Mouse (Mus musculus) lung, embryonic 15.5 days (tissue): ENCODE measurements around the gene Cdc26. TPM values are rescaled to one million over a fixed set of nuclear protein-coding genes. Genes with fewer than 3 reads are reported as not detected.

Source experiments
- ATAC-seq: fragments of 200-750 bp; cut with Nextera tagmentation; 2 replicates; pipeline ENCODE4 v1.8.0; 2017; ENCODE audit warnings: moderate number of reproducible peaks, borderline replicate concordance; ENCODE audit not compliant: low FRiP score, low TSS enrichment; ENCODE audit errors: extremely low read depth
- H3K27ac ChIP-seq: fragments of 300-500 bp; sonication (generic); 2 replicates; pipeline ENCODE4 v1.5.1; 2015; ENCODE audit warnings: moderate library complexity, mild to moderate bottlenecking, inconsistent platforms
- H3K27me3 ChIP-seq: fragments of 300-500 bp; sonication (generic); 2 replicates; pipeline ENCODE4 v1.6.1; 2015; ENCODE audit warnings: inconsistent platforms
- H3K36me3 ChIP-seq: fragments of 300-500 bp; sonication (generic); 2 replicates; pipeline ENCODE4 v1.6.1; 2015; ENCODE audit warnings: inconsistent platforms
- H3K4me1 ChIP-seq: fragments of 300-500 bp; sonication (generic); 2 replicates; pipeline ENCODE4 v1.6.1; 2015; ENCODE audit warnings: inconsistent platforms
- H3K4me2 ChIP-seq: fragments of 300-500 bp; sonication (generic); 2 replicates; pipeline ENCODE4 v1.6.1; 2015; ENCODE audit warnings: inconsistent platforms, mild to moderate bottlenecking, moderate library complexity
- H3K4me3 ChIP-seq: fragments of 300-500 bp; sonication (generic); 2 replicates; pipeline ENCODE4 v1.5.1; 2015; ENCODE audit warnings: mild to moderate bottlenecking, inconsistent platforms
- H3K9ac ChIP-seq: fragments of 300-500 bp; sonication (generic); 2 replicates; pipeline ENCODE4 v1.6.1; 2015; ENCODE audit warnings: inconsistent platforms
- H3K9me3 ChIP-seq: fragments of 300-500 bp; sonication (generic); 2 replicates; pipeline ENCODE4 v1.6.1; 2016; ENCODE audit warnings: inconsistent platforms
- WGBS: fragments of 180-500 bp; shearing (Covaris S2); methylation state at CpG from one replicate; pipeline ENCODE4 v1.1.7; 2015; 5-methylcytosine and 5-hydroxymethylcytosine counted together
- polyA plus RNA-seq: library from polyadenylated mRNA; unstranded; fragments of >200 nt; fragmentation: Nextera tagmentation; extraction: Ambion mirVana; gene quantifications from 2 replicates; pipeline ENCODE4 v1.2.1, GENCODE M21; 2015

The Cdc26 gene
- polyA plus RNA-seq, 1 experiment from 2014 or later, result 152 TPM

DNA sequence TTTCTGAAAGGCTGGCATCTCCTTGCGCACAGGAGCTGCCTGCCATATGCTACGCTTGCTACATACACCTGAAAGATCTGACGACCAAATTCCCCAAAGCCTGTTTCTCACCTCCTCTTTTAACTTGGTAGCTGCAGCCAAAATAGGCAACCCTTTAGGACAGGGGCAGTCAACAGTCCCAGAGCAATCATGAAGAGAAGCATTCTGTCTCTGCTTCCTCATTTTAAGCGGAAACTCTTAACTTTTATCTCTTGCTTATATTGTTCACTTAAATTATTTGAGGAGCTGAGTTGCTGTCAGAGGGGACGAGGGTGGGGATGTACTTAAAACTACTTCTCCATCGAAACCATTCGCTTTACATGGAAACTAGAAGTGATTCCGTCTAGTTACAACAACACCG lies 21.2 kb upstream of the Cdc26 start:
- no peak overlapping the region for H3K27ac ChIP-seq
- ATAC-seq, result no peak
- 83% methylated on average over 9 of the region's 9 CpGs for WGBS

GRCm38 (mm10) chr4:62427978-62428758 lies 19.7 kb upstream of the Cdc26 start:
- WGBS, result 55% methylated on average over 17 of the region's 17 CpGs
- H3K9ac ChIP-seq, result no peak overlapping the region
- no peak overlapping the region for H3K4me3 ChIP-seq
- no peak overlapping the region for H3K4me2 ChIP-seq
- no peak; the same call in 1 of the 2 replicates for ATAC-seq
- 0 out of 2 replicates have a peak, but pooled peaks cover 3% of the 10 kb centered on the region for H3K4me1 ChIP-seq
- H3K9me3 ChIP-seq, result no peaks in the 10 kb centered on the region
- H3K36me3 ChIP-seq, result peaks cover 20% of the 10 kb centered on the region
- H3K27ac ChIP-seq, result no peak overlapping the region
- H3K27me3 ChIP-seq, result no peaks in the 10 kb centered on the region

More for the DNA sequence above, 21.2 kb upstream of the Cdc26 start:
- Histone ChIP-seq H3K4me1 (0 out of 2 replicates have a peak, but pooled peaks cover 3% of the 10 kb centered on the region), H3K36me3 (peaks cover 8% of the 10 kb centered on the region), H3K4me3 (no peak overlapping the region), H3K27me3 (no peaks in the 10 kb centered on the region), H3K9ac (no peak overlapping the region), H3K9me3 (no peaks in the 10 kb centered on the region), H3K4me2 (no peak overlapping the region)

DNA sequence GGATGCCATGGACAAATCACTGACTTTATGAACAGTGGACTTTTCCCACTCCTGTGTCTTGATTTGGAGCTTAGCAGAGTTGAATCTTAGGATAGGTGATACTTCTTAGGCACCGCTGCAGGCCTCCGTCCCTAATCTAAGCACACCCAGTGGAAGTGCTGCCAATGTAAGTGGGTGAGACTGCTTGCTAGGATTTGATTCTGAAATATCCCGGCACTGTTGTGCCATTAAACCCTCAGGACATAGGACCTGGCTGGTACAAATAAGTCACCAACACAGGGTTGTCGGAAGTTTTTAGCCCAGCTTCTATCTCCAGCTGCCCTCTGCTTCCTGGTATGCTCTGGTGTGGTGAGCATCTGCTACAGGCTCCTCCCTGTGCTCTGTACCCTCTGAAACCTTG lies 17.4 kb upstream of the Cdc26 start:
- Histone ChIP-seq H3K36me3 (peaks cover 43% of the 10 kb centered on the region), H3K27ac (no peak overlapping the region), H3K9me3 (no peaks in the 10 kb centered on the region), H3K27me3 (no peaks in the 10 kb centered on the region), H3K9ac (no peak overlapping the region), H3K4me3 (no peak overlapping the region), H3K4me1 (0 out of 2 replicates have a peak, but pooled peaks cover 3% of the 10 kb centered on the region), H3K4me2 (no peak overlapping the region)
- 90% methylated on average over 4 of the region's 4 CpGs for WGBS
- no peak for ATAC-seq

- WGBS, result 93% methylated on average over 6 of the region's 6 CpGs
Measured at GRCm38 (mm10) chr4:62419091-62419490, 10.6 kb upstream of the Cdc26 start.

DNA sequence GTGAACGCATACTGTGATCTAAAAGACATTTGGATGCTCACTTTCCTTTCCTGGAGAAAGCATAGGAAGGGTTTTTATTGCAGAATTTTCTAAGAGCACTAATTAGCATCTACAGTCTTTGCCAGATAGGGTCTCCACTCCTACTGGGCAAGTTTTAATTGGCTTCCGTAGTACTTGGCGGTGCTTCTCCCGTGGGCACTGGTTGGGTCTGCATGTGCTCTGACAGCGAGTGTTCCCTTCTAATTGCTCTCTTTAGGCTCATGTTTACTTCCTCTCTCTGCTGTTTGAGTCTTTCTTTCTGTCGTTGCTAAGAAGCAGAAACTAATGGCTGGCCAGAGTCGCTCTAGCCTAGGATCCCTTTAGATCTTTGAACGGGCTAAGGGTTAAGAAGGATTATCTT lies 10.0 kb upstream of the Cdc26 start:
- H3K36me3 ChIP-seq, result peaks cover 99% of the 10 kb centered on the region
- H3K4me2 ChIP-seq, result no peak overlapping the region
- H3K4me1 ChIP-seq, result no peaks in the 10 kb centered on the region
- ATAC-seq, result no peak
- H3K27ac ChIP-seq, result no peak overlapping the region
- no peak overlapping the region for H3K4me3 ChIP-seq
- WGBS, result 87% methylated on average over 8 of the region's 8 CpGs
- H3K27me3 ChIP-seq, result no peaks in the 10 kb centered on the region
- no peaks in the 10 kb centered on the region for H3K9me3 ChIP-seq
- H3K9ac ChIP-seq, result no peak overlapping the region

More at GRCm38 (mm10) chr4:62419091-62419490, 10.6 kb upstream of the Cdc26 start:
- Histone ChIP-seq H3K4me1 (no peaks in the 10 kb centered on the region), H3K9me3 (no peaks in the 10 kb centered on the region), H3K4me2 (no peak overlapping the region), H3K9ac (no peak overlapping the region), H3K27me3 (no peaks in the 10 kb centered on the region), H3K4me3 (no peak overlapping the region), H3K36me3 (peaks cover 99% of the 10 kb centered on the region), H3K27ac (no peak overlapping the region)
- no peak for ATAC-seq

DNA sequence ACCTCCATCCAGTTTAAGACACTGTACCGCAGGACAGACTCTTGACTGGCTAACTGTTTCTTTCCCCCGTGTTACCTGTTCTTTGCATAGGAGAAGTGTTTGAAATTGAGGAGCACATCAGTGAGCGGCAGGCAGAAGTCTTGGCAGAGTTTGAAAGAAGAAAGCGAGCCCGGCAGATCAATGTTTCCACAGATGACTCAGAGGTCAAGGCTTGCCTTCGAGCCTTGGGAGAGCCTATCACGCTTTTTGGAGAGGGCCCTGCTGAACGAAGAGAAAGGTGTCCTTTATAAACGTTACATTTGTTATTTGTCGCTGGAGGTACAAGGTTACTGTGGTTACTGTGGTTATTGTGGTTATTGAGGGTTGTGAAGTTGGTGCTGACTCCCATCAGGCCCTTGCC lies 3.2 kb upstream of the Cdc26 start:
- Histone ChIP-seq H3K4me3 (no peak overlapping the region), H3K27ac (no peak overlapping the region), H3K4me1 (peaks cover 12% of the 10 kb centered on the region), H3K4me2 (no peak overlapping the region), H3K9me3 (no peaks in the 10 kb centered on the region), H3K36me3 (peaks cover 54% of the 10 kb centered on the region), H3K9ac (no peak overlapping the region), H3K27me3 (no peaks in the 10 kb centered on the region)
- WGBS, result 87% methylated on average over 10 of the region's 10 CpGs
- no peak for ATAC-seq

- WGBS, result 84% methylated on average over 2 of the region's 2 CpGs
- Histone ChIP-seq H3K36me3 (peaks cover 41% of the 10 kb centered on the region), H3K4me1 (peaks cover 18% of the 10 kb centered on the region), H3K4me2 (peak overlapping the region; percentile 58), H3K9me3 (no peaks in the 10 kb centered on the region), H3K27ac (no peak overlapping the region), H3K9ac (peak overlapping the region; percentile 80; the same call in 1 of the 2 replicates), H3K4me3 (peak overlapping the region; percentile 73), H3K27me3 (no peaks in the 10 kb centered on the region)
- ATAC-seq, result no peak
Measured at GRCm38 (mm10) chr4:62410325-62410724, 1.9 kb upstream of the Cdc26 start.

DNA sequence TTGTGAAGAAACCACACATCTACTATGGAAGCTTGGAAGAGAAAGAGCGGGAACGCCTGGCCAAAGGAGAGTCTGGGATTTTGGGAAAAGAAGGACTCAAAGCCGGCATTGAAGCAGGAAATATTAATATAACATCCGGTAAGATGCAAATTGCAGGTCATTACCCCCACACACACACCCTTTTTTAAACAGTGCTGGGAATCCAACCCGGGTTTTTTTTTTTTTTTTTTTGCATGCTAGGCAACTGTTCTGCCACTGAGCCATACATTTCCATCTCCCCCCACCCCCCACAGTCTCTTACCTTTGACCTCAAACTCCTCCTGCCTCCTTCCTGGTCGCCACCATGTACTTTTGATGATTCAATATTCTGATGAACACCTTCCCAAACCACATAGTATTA lies 1.2 kb upstream of the Cdc26 start:
- peaks cover 18% of the 10 kb centered on the region for H3K4me1 ChIP-seq
- 13% methylated on average over 6 of the region's 6 CpGs for WGBS
- peak overlapping the region; percentile 73 for H3K4me3 ChIP-seq

DNA sequence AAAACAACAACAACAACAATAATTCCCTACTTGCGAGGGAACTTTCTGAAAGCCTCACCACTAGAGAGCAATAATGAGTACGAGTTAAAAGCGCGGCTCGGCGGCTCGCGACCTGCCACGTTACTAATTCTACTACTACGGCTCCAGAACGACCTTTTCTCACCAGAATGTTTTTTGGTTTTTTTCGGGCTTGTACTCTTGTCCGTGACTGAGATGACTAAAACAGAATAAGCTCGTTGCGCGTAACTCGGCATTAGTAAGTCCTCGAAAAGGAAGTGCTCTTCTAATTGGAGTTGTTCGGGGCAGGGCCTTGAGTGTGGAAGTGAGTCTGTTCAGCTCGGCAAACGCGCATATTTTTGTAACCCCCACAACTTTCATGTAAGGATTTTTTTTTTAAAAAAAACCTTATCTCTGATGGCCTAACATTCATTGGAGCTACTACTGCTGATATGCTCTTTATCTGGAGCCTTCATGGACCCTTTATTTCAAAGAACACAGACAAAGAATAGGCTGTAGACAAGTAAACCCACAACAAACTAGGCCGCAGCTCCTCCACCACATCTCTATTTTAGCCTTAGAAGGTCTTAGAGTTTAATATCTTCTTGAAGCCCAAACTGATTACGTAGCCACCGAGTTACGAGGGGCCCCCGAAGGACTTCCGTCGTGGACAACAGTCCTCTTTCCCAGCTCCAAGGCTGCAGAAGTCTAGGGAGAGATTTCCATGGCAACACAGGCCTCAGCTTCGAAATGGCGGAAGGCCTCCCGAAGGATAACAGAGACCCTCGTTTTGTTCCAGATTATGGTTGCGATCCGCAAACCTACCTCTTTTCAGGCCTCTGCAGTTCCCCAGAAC lies 486 bp downstream of the Cdc26 start:
- ATAC-seq, result no peak; the same call in 1 of the 2 replicates
- no peaks in the 10 kb centered on the region for H3K27me3 ChIP-seq
- peaks cover 21% of the 10 kb centered on the region for H3K36me3 ChIP-seq
- H3K27ac ChIP-seq, result peak overlapping the region; percentile 83
- peak overlapping the region; percentile 73 for H3K4me3 ChIP-seq
- under 1% methylated on average over 35 of the region's 35 CpGs for WGBS
- no peaks in the 10 kb centered on the region for H3K9me3 ChIP-seq
- H3K9ac ChIP-seq, result peak overlapping the region; percentile 50
- peaks cover 18% of the 10 kb centered on the region for H3K4me1 ChIP-seq
- H3K4me2 ChIP-seq, result peak overlapping the region; percentile 53

More for the DNA sequence above, 1.2 kb upstream of the Cdc26 start:
- H3K4me2 ChIP-seq, result peak overlapping the region; percentile 58
- no peak for ATAC-seq
- H3K9me3 ChIP-seq, result no peaks in the 10 kb centered on the region
- no peaks in the 10 kb centered on the region for H3K27me3 ChIP-seq
- peak overlapping the region; percentile 80 for H3K9ac ChIP-seq
- peaks cover 34% of the 10 kb centered on the region for H3K36me3 ChIP-seq
- peak overlapping the region; percentile 83; the same call in 1 of the 2 replicates for H3K27ac ChIP-seq

- H3K9ac ChIP-seq, result no peak overlapping the region
- no peak overlapping the region for H3K4me3 ChIP-seq
- ATAC-seq, result no peak
- H3K9me3 ChIP-seq, result no peaks in the 10 kb centered on the region
- H3K4me2 ChIP-seq, result no peak overlapping the region
- H3K4me1 ChIP-seq, result peaks cover 18% of the 10 kb centered on the region
- no peak overlapping the region for H3K27ac ChIP-seq
- 77% methylated on average over 4 of the region's 4 CpGs for WGBS
- peaks cover 21% of the 10 kb centered on the region for H3K36me3 ChIP-seq
- no peaks in the 10 kb centered on the region for H3K27me3 ChIP-seq
Measured at GRCm38 (mm10) chr4:62406133-62406532, 2.3 kb downstream of the Cdc26 start.

- WGBS, result 90% methylated on average over 3 of the region's 3 CpGs
- Histone ChIP-seq H3K4me2 (no peak overlapping the region), H3K9me3 (no peaks in the 10 kb centered on the region), H3K4me1 (no peaks in the 10 kb centered on the region), H3K36me3 (peaks cover 80% of the 10 kb centered on the region), H3K27me3 (no peaks in the 10 kb centered on the region), H3K9ac (no peak overlapping the region), H3K27ac (no peak overlapping the region), H3K4me3 (no peak overlapping the region)
- ATAC-seq, result no peak
Measured at GRCm38 (mm10) chr4:62398956-62399355, 9.5 kb downstream of the Cdc26 start.
